Mouse (Mus musculus): ENCODE data around the gene Magi3.

DNA sequence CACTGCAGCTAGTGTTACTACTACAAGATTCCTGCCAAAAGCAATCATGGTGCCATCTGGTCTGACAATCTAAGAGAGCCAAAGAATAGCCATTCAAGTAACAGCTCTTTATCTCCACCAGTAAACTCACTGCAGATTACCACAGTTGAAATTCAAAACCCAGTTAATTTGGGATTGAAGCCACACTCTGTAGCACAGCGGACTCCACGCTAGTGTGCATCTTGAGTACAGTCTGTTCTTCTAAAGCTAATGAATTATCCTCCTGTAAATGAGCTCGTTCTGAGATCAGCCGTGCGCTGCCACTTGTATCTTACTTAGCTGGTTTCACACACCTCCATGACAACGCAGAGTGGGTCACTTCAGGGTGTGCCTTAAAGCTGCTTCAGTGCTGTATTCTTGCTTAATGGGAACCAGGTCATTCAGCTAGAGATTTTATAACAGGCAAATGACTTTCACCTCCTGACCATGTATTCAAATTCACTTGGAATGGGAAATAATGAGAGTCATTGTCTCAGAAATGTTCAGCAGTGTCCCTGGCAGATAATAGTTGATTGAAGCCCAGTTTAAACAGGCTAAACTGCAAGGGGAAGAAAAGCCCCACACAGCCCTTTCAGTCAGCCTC, 161.1 kb downstream of the Magi3 start:
- TF ChIP-seq CTCF (IDR thresholded peaks at IDR 0.05; ENCODE audit: control insufficient read depth, insufficient read depth, insufficient replicate concordance, low read depth, low read length) (no peak), POLR2A (IDR thresholded peaks at IDR 0.05; ENCODE audit: control insufficient read depth, low read depth, low read length) (no peak)
